Mouse (Mus musculus) 3134 (cell line): ENCODE measurements around the gene Rad51b.

Experiments used
- DNase-seq: peaks from one replicate; pipeline ENCODE4 v3.0.0-alpha.2; 2011; ENCODE audit warnings: low spot score; ENCODE audit not compliant: insufficient read length; ENCODE audit errors: extremely low read depth

Gene Rad51b

DNA sequence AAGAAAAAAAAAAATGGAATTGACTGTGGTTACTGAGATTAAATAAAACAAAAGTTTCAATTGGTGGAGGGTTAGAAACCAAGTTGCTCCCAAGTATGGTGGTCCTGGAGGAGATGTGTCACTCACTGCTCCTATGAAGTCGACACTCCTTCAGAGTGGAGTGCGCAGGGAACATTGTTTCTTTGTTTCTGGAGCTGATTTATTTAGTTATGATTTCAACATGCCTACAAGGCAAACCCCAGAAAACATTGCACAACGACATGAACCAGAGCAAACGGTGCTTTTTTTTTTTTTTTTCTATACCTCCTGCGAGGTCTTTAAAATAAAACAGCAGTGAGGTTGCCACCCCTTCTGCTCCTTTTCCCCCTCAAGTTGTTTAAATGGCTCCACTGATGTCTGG lies 75.6 kb downstream of the Rad51b start:
- no peak for DNase-seq

DNA sequence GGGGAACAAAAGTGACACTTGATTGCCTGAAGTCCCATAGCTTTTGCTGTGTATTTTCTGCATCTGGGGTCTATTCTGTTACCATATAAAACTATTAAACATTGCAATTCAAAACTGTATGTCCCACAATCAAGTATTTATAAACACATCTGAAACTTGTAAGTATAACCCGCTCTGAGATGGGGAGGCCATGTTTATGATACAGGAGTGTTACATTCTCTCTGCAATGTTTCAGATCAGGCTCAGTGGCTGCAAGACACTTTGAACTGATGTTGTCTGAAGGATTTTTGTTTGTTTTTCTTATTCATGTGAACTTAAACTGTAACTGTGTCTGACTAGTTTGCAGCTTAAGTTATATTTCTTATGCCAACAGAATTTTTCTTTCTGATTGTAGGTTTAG lies 80.3 kb downstream of the Rad51b start:
- no peak for DNase-seq

DNA sequence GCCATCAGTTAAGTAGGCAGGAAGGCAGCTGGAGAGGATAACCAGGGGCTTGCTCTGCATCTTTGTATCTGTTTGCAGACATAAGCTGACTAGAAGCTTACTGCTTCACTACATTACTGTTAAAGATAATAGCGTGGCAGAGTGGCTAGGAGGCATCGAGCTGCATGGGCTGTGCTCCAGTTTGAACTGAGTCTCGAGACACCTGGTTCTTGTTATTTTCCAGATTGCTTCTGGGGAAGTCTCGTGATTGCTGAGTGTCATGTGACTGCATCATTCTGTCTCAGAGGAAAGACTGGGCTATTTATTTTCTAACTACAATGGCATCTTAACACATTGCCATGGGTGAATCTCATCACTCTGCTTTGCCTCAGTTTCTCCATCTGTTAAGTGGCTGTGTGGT lies 80.8 kb downstream of the Rad51b start:
- DNase-seq: no peak

DNA sequence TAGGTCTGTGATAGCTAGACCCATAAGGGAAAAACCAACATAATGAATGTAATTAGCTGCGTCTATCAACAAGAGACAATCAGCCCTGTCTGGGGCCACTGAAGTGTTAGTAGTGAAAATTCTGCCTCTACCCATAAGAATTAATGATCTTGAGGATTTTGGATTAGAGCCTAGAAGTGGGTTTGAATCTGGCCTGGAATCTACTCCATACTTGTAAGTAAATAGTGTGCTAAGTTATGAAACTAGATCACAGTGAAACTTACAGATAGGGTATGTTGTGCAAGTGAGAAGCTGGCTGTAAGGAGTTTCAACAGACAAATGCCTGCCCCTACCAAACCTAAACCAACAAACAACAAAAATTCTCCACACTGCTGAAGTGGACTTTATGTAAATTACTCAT lies 83.1 kb downstream of the Rad51b start:
- DNase-seq: no peak

DNA sequence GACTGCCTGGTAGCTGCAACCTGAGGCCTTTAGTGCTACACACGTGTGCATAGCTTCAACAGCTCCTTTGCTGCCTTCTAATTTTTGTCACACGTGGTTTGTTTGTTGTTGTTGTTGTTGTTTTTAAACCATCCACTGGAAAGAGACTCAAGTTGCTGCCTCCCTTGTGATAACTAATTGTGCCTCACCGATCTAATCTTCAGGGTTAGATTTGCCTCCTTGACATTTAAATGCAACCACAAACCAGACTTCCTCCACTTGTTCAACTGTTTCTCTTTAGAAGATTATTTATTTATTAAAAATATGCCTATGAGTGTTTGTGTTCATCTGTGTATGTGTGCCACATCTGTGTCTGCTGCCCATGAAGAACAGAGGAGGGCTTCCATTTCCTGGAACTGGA lies 84.4 kb downstream of the Rad51b start:
- no peak for DNase-seq

DNA sequence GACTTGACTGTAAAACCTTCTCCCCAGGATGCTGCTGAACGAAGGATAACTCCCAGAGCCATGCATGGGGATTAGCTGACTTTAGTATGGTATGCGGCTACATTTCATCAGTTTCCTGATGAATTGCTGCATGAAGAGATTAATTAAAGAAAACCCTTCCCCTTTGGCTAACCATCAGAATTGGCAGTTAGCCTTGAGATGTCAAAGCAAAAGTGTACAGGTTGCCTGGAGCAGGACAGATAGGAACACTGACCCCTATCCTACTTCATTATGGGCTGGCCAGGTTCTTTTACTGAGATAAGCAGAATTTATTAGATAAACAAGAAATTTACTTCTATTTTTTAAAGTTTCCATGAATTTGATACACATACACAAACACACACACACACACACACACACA lies 85.3 kb downstream of the Rad51b start:
- DNase-seq: no peak

DNA sequence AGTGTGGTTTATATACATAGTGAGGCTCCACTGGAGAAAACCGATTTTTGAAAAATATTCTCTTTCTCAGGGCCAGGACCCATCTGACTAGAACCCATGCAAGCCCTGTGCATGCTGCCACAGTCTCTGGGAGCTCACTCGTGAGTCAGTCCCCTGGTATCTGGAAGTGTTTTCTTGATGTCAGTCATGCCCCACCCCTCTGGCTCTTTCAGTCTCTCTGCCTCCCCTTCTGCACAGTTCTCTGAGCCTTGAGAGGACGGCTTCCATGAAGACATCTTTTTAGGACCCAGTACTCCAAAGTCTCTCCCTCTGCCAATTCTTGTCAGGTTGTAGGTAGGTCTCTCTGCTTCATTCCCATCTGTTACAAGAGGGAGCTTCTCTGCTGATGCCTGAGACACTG lies 86.5 kb downstream of the Rad51b start:
- peak; percentile 71 for DNase-seq

DNA sequence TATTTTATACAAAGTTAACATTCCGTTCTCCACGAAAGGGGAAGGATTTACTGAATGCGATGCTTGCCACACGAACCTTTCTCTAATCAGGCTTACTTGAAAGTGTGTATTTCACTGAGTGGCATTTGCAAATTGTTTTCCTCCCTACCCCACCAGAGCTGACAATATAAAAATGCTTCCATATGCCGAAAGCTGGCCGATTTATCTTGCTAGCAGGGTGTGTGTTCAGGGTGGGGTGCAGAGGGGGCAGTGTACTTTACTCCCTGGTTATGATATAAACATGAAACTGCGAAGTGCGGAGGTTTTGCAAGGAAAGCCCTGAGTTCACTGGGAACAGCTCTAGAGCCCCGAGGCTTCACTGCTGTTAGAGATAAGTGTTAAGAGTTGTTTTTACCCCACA lies 87.7 kb downstream of the Rad51b start:
- DNase-seq: no peak

DNA sequence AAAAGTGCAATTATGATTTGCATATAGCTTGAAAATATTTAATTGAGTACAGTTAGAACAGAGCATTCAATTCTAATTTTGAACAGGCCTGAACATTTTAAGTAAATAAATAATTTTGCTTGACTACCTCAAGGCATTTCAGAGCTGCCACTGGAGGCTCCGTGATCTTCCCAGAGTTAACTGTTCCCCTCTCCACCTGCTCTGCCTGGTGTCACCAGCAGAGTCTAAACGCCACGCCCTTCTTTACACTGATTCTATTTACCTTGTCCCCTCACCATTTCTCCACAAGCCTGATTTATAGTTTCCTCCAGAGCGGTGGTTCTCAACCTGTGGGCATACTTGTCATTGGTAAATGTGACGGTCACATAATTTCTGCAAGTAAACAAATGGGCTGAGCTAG lies 88.1 kb downstream of the Rad51b start:
- DNase-seq: no peak

DNA sequence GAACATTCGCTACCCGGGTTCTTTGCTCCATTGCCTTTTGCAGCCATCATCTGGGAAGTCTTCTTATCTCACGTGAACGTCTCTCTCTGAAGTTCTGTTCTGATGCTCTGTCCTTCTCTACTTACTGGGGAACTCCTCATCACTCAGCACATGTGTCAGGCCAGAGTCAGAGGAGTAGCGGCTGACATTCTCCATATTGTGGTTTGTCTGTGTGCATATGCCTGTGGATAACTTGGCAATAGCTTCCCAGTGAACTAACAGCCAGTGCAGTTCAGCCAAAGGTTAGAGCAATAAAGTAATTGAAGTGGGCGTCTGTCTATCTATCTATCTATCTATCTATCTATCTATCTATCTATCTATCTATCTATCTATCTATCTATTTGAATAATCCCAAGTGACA lies 90.8 kb downstream of the Rad51b start:
- peak; percentile 28 for DNase-seq

DNA sequence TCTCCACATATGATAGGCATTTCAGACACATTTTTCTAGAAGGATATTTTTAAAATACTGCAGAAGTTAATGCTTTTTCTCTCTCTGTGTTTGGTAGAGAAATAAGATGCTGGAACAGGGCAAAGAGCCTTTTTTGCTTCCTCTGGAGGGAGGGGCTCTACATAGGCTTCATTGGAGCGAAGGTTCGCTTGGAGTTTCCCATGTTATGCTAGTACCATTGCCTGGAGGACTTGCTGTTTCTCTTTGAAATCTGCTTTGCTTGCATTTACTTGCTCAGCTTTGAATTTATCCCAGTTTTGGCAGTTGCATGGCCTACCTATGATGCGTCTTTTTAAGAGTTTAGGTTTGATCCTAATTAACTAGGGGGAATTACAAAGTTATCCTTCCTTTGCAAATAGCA lies 92.2 kb downstream of the Rad51b start:
- no peak for DNase-seq

DNA sequence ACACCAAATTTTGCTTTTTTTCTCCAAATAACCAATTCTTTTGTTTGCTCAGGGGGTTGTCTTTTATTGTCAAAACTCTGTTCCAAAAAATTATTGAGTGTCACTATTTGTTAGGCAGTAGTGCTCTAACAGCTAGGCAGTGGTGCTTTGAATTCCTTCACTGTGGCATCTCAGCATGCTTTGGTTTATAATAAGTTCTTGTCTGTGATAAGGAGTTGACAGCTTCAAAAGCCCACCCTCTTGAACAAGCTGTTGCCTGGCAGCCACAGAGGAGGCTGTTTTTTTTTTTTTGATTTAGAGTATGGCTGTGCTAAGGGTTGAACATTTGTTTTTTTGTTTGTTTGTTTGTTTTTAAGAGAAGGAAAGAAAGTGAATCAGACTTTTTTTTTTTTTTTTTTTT lies 92.9 kb downstream of the Rad51b start:
- no peak for DNase-seq

DNA sequence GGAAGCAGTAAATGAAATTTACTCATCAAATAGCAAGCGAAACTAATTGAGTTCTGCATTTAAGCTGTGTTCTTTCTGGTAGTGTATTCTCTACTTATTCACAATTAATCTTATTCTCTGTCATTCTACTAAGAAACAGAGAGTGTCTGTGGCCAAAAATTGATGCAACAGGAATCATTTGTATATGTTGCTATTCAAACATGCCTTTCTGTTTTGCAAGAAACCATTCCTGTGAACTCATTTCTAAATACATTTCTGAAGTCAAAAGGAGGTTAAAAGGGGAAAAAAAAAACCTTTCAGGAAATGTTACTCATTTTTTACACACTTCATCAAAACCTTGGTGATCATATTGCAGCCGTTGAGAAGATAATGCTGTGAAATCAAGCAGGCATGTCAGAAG lies 96.6 kb downstream of the Rad51b start:
- DNase-seq: no peak

DNA sequence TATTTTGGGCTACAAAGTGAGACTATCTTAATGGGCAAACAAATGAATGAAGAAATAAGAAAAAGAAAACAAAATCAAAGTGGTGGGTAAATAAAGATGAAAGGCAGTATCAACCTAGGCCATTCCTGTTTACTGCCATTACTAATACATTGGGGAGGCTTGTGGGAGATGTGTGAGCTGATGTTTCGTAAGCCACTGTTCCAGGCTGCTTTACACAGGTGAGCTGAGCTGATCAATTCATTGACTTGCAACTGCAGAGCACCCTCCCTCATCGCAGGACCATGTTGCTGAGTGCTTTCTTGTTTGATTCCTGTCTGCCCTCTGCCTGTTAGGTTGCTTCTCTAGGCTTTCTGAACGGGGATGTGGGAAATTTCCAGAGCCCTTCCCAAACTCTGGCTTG lies 106.9 kb downstream of the Rad51b start:
- DNase-seq: no peak

DNA sequence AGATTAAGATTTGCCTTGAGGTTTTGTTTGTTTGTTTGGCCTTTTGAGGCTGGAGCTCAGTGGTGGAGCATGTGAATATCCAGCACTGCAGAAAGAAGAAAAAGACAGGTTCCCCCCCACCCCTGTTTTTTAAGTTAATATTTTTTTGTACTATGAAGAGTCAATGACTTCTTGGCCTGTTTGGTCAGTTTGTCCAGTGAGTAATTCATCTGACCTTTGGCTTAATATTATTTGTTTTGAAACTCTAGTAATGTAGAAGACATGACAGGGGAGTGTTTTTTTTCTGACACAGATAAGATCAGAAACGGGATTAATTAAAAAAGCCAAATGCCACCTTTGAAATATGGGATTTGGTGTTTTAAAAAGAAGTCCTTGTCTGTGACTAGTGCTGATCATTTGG lies 107.4 kb downstream of the Rad51b start:
- DNase-seq: no peak

DNA sequence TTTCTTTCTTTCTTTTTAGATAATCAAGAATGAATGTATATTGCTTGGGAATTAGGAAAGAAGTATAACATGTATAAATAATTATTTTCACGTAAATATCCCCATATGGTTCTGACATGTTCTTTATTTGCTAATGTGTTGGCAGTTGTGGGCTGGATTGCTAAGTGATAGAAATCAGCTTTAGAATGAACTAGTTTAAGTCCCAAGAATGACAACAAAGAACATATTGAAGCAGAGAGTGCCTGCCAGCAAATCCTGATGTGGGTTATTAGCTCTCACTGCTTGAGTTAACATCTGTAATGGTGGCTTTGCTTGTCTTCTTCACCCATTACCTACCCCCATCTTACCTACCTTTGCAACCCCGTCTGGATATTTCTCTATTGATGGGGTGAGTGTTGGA lies 111.6 kb downstream of the Rad51b start:
- no peak for DNase-seq

DNA sequence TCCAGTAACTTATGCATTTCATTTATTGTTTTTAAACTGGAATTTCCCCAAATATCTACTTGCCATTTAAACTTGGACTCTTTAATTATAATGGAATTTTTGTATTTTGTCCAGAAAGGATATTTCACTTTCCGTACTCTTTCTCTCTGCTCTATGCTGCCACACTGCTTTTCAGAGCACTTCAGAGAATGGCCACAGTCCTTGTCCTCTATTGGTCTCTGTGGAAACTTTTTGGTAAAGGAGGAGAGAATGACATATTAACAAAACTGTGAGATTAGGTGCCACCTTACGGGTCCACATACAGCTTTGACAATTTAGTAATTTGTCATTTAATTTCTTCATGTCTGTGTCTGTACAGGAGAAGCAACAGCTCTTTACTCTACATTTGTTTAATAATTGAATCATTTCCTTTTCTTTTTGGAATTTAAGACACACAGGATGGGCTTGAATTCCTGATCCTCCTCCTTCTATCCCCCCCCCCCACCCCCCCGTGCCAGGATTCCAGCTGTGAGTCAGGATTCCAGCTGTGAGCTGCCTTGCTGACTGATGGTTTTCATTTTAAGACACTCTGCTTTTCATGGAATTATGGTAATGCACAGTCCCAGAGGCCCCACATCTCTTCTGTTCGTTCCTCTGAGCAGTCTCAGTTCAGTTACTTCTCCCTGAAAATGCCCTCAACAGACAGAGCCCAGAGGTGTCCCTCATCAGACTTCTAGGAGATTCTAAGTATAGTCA lies 112.2 kb downstream of the Rad51b start:
- DNase-seq: no peak

DNA sequence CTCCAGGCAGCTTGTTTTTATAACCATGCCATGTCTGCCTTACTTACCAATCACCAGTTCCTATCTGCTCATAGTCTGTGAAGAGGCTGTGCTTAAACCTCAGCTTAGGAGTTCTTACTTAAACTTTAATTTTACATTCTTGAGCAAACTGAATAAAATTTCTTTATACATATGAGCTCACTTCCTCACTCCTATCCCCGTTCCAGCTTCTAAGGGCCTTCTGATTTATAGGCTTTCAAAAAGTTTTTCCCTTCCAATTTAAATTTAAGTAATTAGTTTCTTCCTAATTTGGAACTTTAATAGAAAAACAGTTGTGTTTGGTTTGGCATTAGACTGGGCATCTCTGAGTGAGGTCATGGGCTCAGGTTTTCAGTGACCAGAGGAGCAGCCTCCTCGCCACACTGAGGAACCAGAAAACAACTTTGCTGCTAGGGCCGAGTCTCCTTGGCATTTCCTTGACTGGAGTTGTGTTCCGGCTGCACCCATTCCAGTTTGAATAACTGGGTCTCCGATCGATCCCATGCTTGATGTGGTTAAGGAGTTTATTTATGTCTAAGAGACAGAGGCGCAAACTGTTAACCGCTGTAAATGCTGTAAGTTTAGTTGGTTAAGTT lies 115.9 kb downstream of the Rad51b start:
- no peak for DNase-seq

DNA sequence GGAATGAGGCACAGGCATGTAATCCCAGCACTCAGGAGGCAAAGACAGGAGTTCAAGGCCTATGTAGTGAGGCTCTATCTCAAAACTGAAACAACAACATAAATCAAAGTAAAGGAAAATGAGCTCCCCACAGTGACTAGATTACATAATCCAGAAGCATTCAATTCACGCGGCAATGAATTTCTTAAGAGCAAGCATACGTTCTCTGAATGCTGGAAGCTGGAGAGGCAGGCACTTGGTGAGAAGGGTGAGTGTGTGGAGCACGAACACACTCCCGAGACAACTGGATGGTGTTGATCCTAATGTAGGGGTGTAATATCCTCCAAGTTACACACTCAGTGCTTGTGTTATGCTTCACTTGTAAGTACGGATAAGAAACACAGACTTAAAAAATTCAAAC lies 120.3 kb downstream of the Rad51b start:
- no peak for DNase-seq

DNA sequence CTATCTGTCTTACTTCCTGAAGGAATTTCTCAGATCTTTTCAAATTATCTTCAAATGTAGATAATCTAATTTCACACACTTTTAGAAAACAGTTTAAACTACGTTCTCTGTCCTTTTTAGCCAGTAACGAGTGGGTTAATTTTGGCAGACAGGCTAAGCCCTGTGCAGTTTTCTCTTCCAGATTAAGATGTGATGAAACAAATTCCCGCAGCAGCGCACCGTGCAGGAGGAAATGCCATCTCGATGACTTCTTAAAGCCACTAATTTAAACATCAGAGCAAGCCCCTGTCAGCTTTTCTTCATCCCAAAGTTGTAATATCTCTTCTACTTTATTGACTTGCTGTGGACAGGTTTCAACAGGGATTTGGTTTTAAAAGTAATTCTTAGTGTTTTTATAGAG lies 123.5 kb downstream of the Rad51b start:
- DNase-seq: no peak

DNA sequence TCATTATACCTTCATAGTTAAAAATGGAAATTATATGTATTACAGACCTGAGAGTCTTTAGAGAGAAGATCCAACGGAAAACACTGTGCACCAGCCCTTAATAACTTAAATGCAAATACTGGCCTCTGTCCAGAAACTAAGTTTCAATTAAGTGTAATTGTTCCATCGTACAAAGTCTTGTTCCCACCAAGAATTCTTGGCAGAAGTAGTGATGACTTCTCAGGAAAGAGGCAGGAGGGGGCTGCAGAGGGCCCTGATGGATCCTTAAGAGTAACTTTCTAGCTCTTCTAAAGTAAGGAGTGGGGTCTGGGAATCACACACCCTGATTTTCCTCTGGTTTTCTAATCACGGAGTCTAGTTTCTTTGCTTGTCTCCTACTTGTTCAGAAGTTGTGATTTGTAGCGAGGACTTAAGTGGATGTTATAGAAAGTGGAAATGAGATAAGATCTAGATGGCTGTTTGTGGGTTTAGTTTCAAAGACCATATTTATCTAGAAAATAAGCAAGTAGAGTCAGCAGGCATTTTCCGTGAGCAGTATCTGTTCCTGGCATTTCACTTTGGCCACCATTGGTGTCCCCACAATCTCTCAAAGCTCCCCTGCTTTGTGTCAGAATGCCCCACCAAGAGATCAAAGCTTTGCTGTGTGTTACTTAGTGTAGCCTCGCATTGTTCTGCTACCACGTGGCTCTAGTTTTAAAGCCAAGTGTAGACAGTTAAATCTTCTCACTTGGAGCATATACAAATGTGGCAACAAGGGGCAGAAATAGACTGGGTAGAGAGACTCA lies 132.6 kb downstream of the Rad51b start:
- DNase-seq: no peak

DNA sequence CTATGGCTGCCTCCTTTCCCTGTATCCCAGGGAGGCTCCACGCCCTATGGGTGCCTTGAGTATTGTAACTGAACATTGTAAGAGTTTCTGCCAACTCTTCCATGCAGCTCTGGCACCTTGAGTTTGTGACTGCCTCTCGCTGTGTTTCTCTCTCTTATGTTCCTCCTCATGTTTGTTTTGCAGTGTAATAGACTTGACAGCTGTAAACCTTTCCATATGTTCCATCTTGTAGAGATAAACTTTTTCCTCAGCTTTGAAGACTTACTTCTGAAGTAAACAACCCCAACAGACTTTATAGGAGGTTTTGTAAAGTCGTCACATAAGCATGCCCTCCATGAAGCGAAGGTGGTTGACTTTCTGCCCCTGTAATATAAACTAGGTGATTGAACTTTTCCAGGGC lies 134.1 kb downstream of the Rad51b start:
- DNase-seq: no peak
